ENCODE assay signal across 16 mouse cellular contexts in the genomic region with DNA sequence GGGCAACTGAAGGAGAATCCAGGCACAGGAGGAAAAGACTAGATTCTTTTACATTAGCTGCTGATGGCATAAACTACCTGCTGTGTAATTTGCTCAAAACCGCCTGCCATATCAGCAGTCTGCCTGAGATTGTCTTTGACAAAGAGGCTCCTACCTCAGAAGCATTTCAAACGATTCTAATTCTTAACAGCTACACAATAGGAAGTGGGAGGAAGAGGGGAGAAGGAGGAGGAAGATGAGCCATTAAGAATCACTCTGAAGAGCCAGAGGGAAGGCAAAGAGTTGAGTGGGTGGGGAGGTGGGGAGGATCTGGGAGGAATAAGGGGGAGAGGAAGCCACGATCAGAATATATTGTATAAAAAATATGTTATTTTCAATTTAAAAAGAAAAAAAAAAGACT.
"Had no signal": no experiment of that assay in that cellular context is flagged by ENCODE, and none has a peak within 500 bp of the region (broad histone marks: within the 10 kb centered on the region; RNA-seq: fewer than 3 reads in every experiment).

No protein-coding gene starts in this region.

- H3K4me1 ChIP-seq: limb, embryonic 10.5 days; limb, embryonic 13.5 days; liver, embryonic 12.5 days; liver, embryonic 15.5 days; lung, embryonic 15.5 days had no signal

- H3K4me2 ChIP-seq: limb, embryonic 13.5 days; liver, embryonic 12.5 days; liver, embryonic 15.5 days; lung, embryonic 15.5 days; midbrain, embryonic 13.5 days had no signal

- H3K36me3 ChIP-seq: limb, embryonic 10.5 days; limb, embryonic 13.5 days; liver, embryonic 12.5 days; liver, embryonic 15.5 days; lung, embryonic 15.5 days; midbrain, embryonic 10.5 days; midbrain, embryonic 13.5 days had no signal

- H3K9me3 ChIP-seq: limb, embryonic 10.5 days; limb, embryonic 13.5 days; liver, embryonic 12.5 days; liver, embryonic 15.5 days; lung, embryonic 15.5 days; midbrain, embryonic 10.5 days; midbrain, embryonic 13.5 days had no signal

- ATAC-seq: liver, embryonic 12.5 days; midbrain, embryonic 13.5 days; midbrain, embryonic 16.5 days had no signal

- H3K9ac ChIP-seq: limb, embryonic 13.5 days; liver, embryonic 12.5 days; liver, embryonic 15.5 days; lung, embryonic 15.5 days; midbrain, embryonic 13.5 days had no signal

- H3K27ac ChIP-seq: kidney, postnatal 0 days; limb, embryonic 10.5 days; limb, embryonic 13.5 days; liver, embryonic 12.5 days; liver, embryonic 15.5 days; lung, embryonic 15.5 days; midbrain, embryonic 10.5 days; midbrain, embryonic 13.5 days had no signal

- H3K4me3 ChIP-seq: limb, embryonic 10.5 days; limb, embryonic 13.5 days; liver, embryonic 12.5 days; liver, embryonic 15.5 days; lung, embryonic 15.5 days; megakaryocyte, embryonic 14.5 days; midbrain, embryonic 10.5 days; midbrain, embryonic 13.5 days had no signal

- H3K27me3 ChIP-seq: limb, embryonic 13.5 days; liver, embryonic 12.5 days; liver, embryonic 15.5 days; lung, embryonic 15.5 days; midbrain, embryonic 13.5 days had no signal

- DNase-seq: kidney, adult 2 months; kidney, postnatal 36 days; liver; lung, adult 18-20 months; lung, postnatal 10 days; lung, postnatal 36 days had no signal
